Mouse (Mus musculus): ENCODE measurements around the gene Tmprss11g. TPM values are rescaled to one million over a fixed set of nuclear protein-coding genes. Genes with fewer than 3 reads are reported as not detected.

The Tmprss11g gene
- not detected for polyA plus RNA-seq (2015; fragmentation: Illumina TruSeq; extraction: RNeasy Lipid Tissue Mini Kit (QIAGEN cat#74804); ENCODE audit: low read depth, low replicate concordance)

DNA sequence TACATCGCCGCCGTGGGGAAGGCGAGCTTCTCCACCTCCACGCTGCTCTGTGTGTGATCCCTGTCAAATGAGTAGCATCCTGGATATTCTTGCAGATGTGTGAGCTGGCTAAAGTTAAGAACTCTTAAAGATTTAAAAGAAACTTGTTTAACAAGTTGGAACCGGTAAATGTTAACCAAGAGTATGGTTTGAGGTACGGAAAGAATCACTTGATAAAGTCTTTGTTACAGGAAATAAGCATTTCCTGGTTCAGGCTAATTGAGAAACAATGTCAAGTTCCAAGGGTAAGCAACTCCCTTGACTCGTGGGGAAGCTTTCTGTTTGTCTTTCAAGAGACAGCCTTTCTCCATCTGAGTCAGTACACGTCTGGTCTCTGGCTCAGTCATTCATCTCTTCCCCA, at the start of gene Tmprss11g:
TSS of gene Tmprss11g (minus strand) at position 101 of the 400 bp plus-strand sequence.

DNA sequence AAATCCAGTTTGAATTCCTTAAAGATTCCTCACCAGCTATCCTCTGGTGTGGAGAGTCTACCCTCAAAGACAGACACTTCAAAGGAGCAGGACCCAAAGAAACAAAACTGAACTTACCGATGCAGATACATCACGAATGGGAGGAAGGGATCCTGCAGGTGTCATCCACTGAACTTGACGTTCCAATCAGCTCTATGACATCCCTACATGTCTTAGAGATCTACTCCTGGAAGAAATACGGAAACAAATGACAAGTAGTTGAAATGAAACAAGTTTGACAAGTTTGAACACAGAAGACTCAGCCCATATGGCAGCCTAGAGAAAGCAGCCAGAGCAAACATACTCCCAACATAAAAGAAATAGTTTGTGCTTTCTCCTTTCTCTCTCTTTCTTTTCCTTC, 49.5 kb downstream of the Tmprss11g start, which contains the start of gene Tmprss11a:
TSS of gene Tmprss11a (minus strand) at position 101 of the 400 bp plus-strand sequence.

Other genes starting within 250 kb of the Tmprss11g start
- not detected for gene Tmprss11c, start 229.3 kb downstream of the Tmprss11g start, polyA plus RNA-seq (2015; fragmentation: Illumina TruSeq; extraction: RNeasy Lipid Tissue Mini Kit (QIAGEN cat#74804); ENCODE audit: low read depth, low replicate concordance)
- gene Tmprss11d, start 145.2 kb downstream of the Tmprss11g start, polyA plus RNA-seq (2015; fragmentation: Illumina TruSeq; extraction: RNeasy Lipid Tissue Mini Kit (QIAGEN cat#74804); ENCODE audit: low read depth, low replicate concordance), result not detected
- gene Tmprss11a, start 49.6 kb downstream of the Tmprss11g start, polyA plus RNA-seq (2015; fragmentation: Illumina TruSeq; extraction: RNeasy Lipid Tissue Mini Kit (QIAGEN cat#74804); ENCODE audit: low read depth, low replicate concordance), result 0.27 TPM
- gene Tmprss11f, start 113.8 kb upstream of the Tmprss11g start, polyA plus RNA-seq (2015; fragmentation: Illumina TruSeq; extraction: RNeasy Lipid Tissue Mini Kit (QIAGEN cat#74804); ENCODE audit: low read depth, low replicate concordance), result not detected
- not detected for gene Tmprss11b, start 157.8 kb upstream of the Tmprss11g start, polyA plus RNA-seq (2015; fragmentation: Illumina TruSeq; extraction: RNeasy Lipid Tissue Mini Kit (QIAGEN cat#74804); ENCODE audit: low read depth, low replicate concordance)
- gene Tmprss11e, start 227.2 kb upstream of the Tmprss11g start, polyA plus RNA-seq (2015; fragmentation: Illumina TruSeq; extraction: RNeasy Lipid Tissue Mini Kit (QIAGEN cat#74804); ENCODE audit: low read depth, low replicate concordance), result not detected

All from brain, adult 10 weeks (tissue).